Mouse (Mus musculus): ENCODE measurements at regions not wholly inside any gene's neighbourhood (a gene's known extent, or its start where the extent isn't known, plus 50 kb on each side); places are given as distances from the start of the nearest gene placed in this dataset.

DNA sequence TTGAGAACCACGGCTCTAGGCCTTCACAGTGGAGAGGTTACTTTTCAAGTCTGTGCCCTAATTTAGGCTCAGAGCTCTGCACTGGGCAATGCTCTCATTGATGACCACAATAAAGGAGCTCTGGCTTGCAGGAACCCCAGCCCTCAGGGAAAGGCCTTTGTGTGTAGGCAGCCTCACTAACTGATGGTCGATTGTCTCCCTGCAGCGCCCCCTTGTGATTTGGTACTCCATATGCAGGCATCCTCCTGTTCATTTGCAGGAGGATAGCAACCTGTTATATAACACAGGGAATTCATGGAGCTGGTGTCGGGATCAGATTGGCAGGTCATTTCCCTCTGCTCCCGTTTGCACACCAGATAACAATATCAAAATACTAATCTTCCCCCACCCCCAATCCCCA is 59.6 kb upstream of the Trpc7 start:
- Histone ChIP-seq H3K36me3 (ENCODE audit: control insufficient read depth, insufficient read depth) (no peaks in the 10 kb centered on the region), H3K4me3 (no peak overlapping the region), H3K79me2 (ENCODE audit: control insufficient read depth, insufficient read depth) (no peaks in the 10 kb centered on the region), H3K27me3 (ENCODE audit: control insufficient read depth, insufficient read depth, insufficient read length) (no peaks in the 10 kb centered on the region), H3K4me2 (ENCODE audit: low read depth) (no peak overlapping the region), H3ac (ENCODE audit: control insufficient read depth, insufficient read length) (no peak overlapping the region)
- no peak for TF ChIP-seq REST (IDR thresholded peaks at IDR 0.05; ENCODE audit: insufficient read depth, insufficient read length)

DNA sequence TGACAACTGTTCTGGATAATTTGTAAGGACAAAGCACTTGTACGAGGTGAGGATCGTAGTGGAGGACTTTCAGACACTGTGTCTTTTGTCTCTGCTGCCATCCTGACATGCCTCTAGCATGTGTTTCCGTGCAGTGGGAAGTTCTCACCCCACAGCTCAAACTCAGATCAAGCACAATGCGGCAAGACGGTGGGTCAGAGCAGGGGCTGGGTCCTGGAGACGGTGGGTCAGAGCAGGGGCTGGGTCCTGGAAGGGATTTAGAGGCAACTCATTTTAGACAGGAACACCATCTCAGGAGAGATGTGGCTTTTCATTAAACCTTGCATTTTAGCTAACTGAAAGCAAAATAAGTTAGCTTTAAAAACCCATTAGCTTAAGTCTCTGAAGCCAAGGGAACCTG is 52.3 kb upstream of the Trpc7 start:
- TF ChIP-seq POLR2A (IDR thresholded peaks at IDR 0.05; ENCODE audit: insufficient read length, low read depth) (no peak), TCF12 (IDR thresholded peaks at IDR 0.05; ENCODE audit: insufficient read depth, poor library complexity, severe bottlenecking) (no peak), USF1 (IDR thresholded peaks at IDR 0.05; ENCODE audit: low read depth) (no peak), SRF (IDR thresholded peaks at IDR 0.05; ENCODE audit: control insufficient read depth, insufficient read length, low read depth) (no peak), REST (IDR thresholded peaks at IDR 0.05; ENCODE audit: insufficient read depth, insufficient read length) (no peak), TCF3 (IDR thresholded peaks at IDR 0.05; ENCODE audit: insufficient read length, low read depth) (no peak)

DNA sequence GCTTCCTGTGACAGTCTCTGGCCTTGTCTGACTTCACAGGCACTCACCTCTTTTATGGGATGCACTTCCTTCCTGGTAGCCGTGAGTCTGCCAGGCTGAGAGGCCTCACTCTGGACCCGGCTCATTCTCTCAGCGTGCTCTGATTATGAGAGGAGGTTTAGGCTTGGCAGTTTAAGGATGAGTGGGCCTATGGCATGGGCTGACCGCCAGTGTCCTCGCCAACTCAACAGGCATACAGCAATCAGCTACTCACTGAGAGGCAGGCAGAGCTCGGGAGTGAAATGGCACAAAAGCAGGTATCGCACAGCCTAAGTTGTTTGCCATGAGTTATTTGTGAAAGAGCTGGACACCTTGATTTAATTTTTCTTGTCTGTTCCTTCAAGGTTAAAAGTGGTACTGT is 51.5 kb upstream of the Trpc7 start:
- TF ChIP-seq MAX (IDR thresholded peaks at IDR 0.05; ENCODE audit: low read depth) (no peak), TCF3 (IDR thresholded peaks at IDR 0.05; ENCODE audit: insufficient read length, low read depth) (no peak), TCF12 (IDR thresholded peaks at IDR 0.05; ENCODE audit: insufficient read depth, poor library complexity, severe bottlenecking) (no peak), USF1 (IDR thresholded peaks at IDR 0.05; ENCODE audit: low read depth) (no peak), SRF (IDR thresholded peaks at IDR 0.05; ENCODE audit: control insufficient read depth, insufficient read length, low read depth) (no peak), MYOD1 (IDR thresholded peaks at IDR 0.05; ENCODE audit: control insufficient read depth in 1 of 3, insufficient read length in 2 of 3, low read depth in 2 of 3) (no peak), CEBPB (IDR thresholded peaks at IDR 0.05; ENCODE audit: insufficient read depth, poor library complexity, severe bottlenecking) (no peak), REST (IDR thresholded peaks at IDR 0.05; ENCODE audit: insufficient read depth, insufficient read length) (no peak), E2F4 (IDR thresholded peaks at IDR 0.05; ENCODE audit: insufficient read depth) (no peak), POLR2AphosphoS2 (IDR thresholded peaks at IDR 0.05; ENCODE audit: insufficient read length, low read depth) (no peak), POLR2A (IDR thresholded peaks at IDR 0.05; ENCODE audit: insufficient read length, low read depth) (no peak), MYOG (IDR thresholded peaks at IDR 0.05; ENCODE audit: control insufficient read depth in 1 of 3, insufficient read depth in 1 of 3, insufficient read length in 2 of 3, low read depth in 2 of 3) (no peak)
- no peaks in the 10 kb centered on the region for H3K79me2 ChIP-seq (ENCODE audit: control insufficient read depth, insufficient read depth)
- H3K4me3 ChIP-seq: no peak overlapping the region
- H3ac ChIP-seq (ENCODE audit: control insufficient read depth, insufficient read length): no peak overlapping the region
- no peak overlapping the region for H3K4me2 ChIP-seq (ENCODE audit: low read depth)
- no peaks in the 10 kb centered on the region for H3K27me3 ChIP-seq (ENCODE audit: control insufficient read depth, insufficient read depth, insufficient read length)
- no peaks in the 10 kb centered on the region for H3K36me3 ChIP-seq (ENCODE audit: control insufficient read depth, insufficient read depth)

More for the DNA sequence above, 52.3 kb upstream of the Trpc7 start:
- no peaks in the 10 kb centered on the region for H3K27me3 ChIP-seq (ENCODE audit: control insufficient read depth, insufficient read depth, insufficient read length)
- no peak overlapping the region for H3K4me2 ChIP-seq (ENCODE audit: low read depth)
- no peaks in the 10 kb centered on the region for H3K36me3 ChIP-seq (ENCODE audit: control insufficient read depth, insufficient read depth)
- no peaks in the 10 kb centered on the region for H3K79me2 ChIP-seq (ENCODE audit: control insufficient read depth, insufficient read depth)
- H3ac ChIP-seq (ENCODE audit: control insufficient read depth, insufficient read length): no peak overlapping the region
- no peak overlapping the region for H3K4me3 ChIP-seq
